Mouse (Mus musculus) A20 (cell line): ENCODE results near the gene Hoxb6.
A peak's percentile ranks its signal among the peaks of the same experiment; 100 is the strongest.

ENCODE experiments used
- DNase-seq: peaks from one replicate; pipeline ENCODE4 v3.0.0-alpha.2; 2011; ENCODE audit warnings: low read depth, low spot score

The Hoxb6 gene

DNA sequence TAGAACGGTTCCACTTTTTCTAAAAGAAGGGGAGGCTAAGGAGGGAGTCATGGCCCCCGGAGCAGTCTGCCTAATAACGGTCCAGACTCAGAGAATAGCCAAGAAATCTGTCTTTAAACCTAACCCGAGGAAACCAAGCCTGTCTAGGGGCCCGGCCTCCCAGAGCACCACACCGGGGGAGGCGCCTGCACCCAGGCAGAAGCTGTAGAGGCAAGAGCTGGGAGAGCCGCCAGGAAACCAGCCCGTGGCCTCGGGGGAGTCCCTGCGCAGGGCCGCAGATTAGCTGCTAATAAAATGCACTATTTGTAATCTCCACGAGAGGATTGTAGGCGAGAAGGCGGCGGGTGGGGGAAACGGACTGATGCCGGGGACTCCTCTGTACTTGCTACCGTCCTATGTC is 22.4 kb upstream of the Hoxb6 start:
- DNase-seq, result no peak

DNA sequence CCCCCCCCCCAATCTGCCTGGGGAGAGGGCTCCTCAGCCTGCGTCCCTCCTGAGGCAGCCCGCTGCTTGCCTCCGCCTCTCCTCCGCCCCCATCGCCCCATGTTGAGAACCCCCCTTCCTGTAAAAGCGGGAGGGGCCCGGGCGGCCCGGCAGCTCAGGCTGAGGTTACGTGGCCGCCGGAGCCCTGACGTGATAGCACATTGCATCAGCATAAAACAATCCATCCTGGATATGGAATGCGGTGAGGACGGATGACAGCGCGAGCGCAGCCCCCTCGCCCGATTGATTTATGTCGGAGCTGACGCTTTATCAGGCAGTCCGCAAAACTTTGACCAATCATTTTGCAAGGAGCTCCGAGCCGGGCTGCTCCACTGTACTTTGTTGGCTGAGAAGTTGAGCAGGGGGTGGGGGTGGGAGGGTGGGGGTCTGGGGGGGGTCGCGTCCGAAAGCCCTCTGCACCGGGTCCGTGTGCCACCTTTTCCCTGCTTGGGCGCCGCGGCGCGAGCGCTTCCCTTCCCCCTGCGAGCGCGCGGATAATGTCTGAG is 21.2 kb upstream of the Hoxb6 start, which contains the start of gene Hoxb9:
Gene Hoxb9, plus strand, starts transcription at position 462 of the 545 bp plus-strand sequence.
- no peak for DNase-seq

DNA sequence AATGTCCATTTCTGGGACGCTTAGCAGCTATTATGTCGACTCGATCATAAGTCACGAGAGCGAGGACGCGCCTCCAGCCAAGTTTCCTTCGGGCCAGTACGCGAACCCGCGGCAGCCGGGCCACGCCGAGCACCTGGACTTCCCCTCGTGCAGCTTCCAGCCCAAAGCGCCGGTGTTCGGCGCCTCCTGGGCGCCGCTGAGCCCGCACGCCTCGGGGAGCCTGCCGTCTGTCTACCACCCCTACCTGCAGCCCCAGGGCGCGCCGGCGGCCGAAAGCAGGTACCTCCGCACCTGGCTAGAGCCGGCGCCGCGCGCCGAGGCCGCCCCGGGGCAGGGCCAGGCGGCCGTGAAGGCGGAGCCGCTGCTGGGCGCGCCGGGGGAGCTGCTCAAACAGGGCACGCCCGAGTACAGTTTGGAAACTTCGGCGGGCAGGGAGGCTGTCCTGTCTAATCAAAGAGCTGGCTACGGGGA is 20.7 kb upstream of the Hoxb6 start:
- DNase-seq, result no peak

DNA sequence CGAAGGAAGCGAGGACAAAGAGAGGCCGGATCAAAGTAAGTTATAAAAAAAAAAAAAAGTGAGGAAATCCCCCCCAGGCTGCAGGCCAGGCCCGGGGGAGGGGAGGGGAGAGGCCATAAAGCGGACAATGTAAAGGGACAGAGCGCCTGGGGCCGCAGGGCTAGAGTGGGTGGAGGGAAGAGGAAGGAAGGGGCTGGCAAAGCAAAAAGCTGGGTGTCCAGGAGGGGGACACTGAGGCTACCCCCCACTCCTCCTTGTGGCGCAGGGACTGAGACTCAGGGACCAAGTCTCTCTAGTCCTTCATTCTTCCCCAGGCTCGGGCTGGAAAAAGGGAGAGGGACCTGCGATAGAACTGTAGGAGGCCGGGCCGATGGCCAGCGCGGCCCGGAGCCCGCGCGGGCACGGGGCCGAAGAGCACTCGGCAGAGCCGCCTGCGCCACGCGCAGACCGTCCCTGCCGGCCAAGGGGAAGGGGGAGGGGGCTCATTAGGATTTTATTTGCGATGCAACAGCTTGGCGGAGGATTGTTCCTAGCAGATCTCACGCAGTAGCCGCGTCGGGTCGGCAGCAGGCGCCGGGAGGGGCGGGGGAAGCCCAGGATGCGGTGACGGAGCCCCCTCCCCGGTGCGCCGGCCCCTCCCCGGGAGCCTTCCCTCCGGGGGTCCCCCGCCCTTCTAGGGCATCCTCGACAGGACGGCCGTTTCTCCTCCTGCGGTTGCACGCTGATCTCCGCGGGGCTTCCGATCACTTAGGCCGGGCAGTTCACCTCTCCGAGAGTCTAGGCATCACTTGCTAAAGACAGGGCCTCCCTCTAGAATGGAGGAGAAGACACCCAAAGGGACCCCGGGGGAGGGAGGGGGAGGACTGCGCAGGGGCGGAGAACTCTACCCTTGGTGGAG is 20.0 kb upstream of the Hoxb6 start:
- no peak for DNase-seq

DNA sequence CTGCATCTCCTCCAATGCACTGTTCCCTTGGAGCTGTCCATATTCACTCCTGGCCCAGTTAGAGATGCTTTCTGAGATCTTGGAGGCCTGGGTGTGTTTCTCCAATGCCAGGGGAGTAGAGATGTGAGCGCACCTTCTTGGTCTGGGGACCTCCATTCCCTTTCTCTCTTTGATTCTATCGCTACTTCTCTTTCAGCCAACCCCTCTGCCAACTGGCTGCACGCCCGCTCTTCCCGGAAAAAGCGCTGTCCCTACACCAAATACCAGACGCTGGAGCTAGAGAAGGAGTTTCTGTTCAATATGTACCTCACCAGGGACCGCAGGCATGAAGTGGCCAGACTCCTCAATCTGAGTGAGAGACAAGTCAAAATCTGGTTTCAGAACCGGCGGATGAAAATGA is 17.8 kb upstream of the Hoxb6 start:
- DNase-seq, result no peak

DNA sequence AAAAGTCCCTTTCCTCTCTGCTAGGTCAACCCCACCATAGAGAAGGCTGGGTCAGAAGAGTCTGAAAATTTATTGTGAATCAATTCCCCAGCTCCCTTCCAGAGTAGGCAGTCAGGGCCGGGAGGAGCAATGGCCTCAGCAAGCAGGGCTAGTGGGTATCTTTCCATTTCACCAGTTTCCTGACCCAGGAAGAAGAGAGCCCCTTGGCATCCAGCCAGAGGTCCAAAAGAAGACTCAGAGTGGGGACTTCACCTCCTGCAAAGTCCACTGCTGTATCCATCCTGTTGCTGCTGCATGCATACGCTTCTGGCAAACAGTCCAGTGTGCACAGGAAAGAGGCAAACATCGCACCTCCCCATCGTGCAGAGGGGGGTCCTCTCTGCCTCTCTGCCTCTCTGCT is 16.4 kb upstream of the Hoxb6 start:
- DNase-seq, result no peak

DNA sequence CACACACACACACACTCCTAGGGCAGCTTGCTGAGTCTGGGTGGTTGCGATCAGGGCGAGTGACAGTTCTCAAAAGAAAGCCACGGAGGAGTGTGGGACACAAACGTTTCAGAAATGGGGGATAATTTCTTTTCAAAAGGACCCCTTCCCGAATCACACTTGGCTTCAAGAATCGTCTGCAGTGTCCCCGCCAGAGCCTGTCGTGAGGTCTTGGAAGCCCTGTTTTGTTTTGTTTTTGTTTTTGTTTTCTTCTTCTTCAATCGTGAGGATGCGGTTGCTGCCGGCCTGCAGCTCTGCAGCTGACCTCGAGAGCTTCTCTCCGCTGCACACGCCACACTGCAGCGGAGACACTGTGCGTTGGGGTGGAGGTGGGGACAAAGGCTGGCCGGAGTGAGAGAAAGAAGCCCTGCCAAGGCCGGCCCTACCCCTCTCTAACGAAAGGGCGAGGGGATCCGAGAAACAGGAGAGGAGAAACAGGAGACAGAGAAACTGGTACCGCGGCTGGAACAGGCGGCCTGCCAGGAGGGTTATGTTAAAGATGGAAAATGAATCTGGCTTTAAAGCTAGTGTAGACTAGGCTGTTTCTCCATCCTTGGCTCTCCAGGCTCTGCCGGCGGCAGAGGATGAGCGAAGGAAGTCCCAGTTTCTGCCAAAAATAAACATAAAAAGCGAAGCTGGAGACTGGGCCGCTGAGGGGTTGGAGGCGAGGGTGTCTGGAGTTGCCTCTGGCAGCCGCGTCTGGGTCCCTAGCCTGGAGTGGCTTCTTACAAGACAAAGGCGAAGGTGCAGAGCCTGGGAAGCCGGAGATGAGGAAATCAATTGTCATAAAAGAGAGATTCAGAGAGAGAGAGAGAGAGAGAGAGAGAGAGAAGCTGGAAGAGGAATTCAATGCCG is 14.9 kb upstream of the Hoxb6 start:
- no peak for DNase-seq

DNA sequence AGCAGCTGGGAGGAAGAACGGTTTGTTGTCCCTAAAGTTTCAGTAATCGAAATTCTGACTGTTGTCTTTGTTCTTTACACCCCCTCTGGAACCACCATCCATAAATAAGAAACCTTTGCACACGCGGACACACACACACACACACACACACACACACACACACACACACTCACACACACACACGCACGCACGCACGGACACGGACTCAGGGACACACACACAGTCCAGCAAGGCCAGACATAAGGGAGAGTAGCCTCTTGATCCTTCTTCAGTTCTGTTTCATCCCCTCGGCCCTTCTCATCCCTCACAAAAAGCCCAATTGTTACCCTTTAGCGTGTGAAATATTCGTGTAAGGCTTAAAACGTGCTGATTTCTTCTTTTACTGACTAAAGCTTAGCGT is 14.0 kb upstream of the Hoxb6 start:
- no peak for DNase-seq

DNA sequence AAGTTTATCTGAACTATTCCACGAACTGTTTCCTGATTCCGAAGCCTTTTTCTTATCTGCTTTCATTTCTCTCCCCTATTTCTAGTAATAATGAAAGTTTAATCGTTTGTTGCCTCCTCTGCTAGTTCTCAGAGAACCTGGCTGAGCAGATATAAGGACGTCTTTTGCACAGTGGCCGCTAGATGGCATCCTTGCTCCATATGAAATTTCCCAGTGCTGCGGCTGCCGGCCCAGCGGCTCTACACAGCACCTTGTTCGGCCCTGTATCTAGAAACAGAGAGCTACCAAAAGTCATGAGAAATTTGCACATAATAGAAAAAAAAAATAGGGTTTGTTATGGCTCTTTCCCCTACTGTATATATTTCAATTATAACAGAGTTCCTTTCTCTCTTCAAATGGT is 13.5 kb upstream of the Hoxb6 start:
- DNase-seq, result peak; percentile 88

DNA sequence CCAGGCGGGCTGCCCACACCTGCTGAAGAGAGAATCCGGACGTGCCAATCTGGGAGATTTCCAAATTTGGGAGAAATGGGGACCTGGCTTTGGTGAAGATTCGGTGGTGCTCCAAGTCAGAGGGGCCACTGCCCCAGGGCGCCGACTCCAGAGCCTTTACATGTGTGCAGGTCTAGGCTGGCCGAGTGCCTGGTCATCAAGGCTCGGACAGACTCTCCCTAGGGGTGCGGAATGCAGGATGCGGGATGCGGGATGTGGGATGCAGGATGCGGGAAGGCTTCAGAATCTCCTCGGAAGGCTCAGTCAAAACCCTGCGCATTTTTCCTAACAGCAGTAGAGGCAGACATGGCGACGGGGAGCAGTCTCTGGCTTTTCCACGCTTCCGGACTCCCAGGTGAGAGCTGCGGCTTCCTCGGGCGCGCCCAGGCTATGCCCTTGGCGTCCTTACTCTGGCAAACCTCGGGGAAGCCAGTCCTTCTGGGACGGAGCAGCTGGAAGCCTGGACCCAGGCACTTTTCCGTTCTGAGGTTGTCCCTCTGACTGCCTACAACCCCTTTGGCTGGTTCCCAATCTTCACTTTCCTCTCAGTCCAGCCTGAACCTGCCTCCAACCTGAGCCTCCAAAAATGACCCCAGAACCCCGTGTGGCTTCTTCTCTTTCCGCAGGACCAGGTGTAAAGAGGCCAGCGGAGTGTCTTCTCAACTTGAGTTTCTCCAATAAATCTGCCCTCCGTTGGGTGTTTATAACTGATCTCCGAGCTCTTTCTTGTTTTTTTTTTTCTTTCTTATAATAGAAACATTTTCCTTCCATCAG is 12.6 kb upstream of the Hoxb6 start:
- no peak for DNase-seq

DNA sequence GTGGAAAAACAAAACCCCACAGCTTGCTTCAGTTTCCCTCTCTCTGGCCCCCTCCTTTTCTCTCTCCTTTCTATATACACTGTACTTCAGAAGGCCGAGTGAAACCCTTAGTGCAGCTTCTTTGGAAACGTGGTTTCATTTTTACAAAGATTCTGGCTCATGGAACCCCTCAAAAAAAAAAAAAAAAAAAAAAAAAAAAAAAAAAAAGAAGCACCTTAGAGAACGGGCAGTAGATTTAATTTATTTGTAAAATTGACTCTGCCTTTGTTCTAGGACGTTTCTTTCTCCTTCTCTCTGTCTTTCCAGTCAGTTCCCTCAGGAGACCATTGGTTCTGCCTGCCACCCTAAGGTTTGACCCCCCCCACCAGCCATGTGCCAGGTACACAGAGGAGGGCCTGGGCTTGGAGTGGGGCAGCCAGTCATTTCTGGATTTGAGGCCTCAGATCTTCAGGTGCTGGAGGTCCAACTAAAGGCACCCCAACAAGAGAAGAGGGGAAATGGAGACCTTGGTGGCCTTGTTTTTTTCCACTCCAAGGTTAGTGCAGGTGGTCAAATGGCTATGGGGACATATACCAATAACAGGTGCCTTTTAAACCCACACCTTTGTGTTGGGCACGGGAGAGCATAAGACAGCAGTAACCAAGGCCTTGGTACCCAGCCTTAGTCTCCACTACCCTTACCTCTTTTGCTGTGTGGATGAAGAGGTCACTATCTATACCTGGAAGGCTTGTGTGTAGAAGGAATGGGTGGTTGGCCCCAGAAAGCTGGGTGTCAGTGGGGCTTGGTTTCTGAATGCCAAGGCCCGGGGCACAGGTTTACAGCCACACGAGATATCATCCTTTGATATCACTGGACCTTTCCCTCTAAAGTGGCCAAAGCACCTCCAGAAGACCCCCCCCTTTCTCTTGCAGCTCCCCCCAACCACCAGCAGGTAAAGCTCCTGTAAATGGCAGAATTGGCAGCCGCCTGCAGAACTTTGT is 11.6 kb upstream of the Hoxb6 start:
- DNase-seq, result no peak

DNA sequence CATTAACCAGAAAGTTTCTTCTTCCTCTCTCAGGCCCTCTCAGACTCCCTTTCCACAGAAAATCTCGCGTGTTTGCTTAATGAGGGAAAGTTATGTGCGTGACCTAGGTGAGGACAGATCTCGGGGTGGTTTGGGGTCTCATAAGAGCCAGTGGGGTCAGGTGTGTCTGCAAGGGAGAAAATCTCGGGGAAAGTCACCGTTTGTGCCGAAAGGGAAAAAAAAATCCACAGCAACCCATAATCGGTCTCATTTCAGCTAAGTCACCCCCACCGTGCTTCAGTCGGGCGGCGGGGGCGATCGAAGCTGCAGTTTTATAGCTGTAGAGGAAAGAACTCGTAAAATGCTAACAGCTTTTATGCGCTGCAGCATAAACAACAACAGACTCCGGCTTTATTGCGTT is 10.9 kb upstream of the Hoxb6 start:
- DNase-seq, result no peak

DNA sequence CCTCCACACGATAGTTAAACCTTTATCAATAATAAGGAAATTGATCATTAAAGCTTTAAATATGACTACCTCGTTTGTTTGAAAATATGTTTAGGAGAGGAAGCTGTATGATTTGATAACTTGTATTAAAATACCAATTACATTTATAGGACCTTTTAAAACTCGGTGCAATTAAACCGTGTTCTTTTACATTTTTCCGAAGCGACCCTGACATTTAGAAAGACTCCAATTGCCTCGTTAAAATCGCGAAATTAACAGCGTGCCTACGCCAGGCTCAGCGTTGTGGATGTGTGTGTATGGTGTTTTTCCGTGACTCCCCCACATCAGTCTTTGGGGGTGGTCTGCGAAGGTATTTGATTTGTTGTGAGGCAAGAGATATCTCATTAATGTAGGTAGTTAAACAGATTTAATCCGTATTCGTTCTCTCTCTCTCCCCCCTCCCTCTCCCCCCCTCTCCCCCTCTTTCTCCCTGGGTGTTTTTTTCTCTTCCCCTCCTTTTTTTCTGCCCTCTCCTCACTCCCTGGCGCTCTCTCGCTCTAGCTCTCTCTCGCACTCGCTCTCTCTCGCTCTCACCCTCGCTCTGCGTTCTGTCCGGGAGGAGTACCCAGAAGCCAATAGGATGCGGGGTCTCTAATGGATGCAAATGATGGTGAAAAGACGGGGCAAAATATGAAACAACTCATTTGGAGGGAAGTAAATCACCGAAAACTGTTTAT is 10.3 kb upstream of the Hoxb6 start, which contains the start of gene Hoxb8:
Gene Hoxb8, plus strand, starts transcription at position 51 of the 716 bp plus-strand sequence.
- no peak for DNase-seq

DNA sequence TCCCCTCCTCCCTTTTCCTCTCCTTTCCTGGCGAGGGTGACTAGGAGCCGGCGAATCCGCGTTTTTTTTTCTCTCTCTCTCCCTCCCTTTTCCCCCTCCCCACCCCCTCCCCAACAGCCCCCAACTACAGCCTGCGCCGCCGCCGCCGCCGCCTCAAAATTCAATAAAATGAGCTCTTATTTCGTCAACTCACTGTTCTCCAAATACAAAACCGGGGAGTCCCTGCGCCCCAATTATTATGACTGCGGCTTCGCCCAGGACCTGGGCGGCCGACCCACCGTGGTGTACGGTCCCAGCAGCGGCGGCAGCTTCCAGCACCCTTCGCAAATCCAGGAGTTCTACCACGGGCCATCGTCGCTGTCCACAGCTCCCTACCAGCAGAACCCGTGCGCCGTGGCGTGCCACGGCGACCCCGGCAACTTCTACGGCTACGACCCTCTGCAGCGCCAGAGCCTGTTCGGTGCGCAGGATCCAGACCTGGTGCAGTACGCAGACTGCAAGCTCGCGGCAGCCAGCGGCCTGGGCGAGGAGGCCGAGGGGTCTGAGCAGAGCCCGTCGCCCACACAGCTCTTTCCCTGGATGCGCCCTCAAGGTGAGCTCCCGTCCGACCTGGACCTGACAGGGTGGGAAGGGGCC is 9.4 kb upstream of the Hoxb6 start:
- DNase-seq, result no peak

DNA sequence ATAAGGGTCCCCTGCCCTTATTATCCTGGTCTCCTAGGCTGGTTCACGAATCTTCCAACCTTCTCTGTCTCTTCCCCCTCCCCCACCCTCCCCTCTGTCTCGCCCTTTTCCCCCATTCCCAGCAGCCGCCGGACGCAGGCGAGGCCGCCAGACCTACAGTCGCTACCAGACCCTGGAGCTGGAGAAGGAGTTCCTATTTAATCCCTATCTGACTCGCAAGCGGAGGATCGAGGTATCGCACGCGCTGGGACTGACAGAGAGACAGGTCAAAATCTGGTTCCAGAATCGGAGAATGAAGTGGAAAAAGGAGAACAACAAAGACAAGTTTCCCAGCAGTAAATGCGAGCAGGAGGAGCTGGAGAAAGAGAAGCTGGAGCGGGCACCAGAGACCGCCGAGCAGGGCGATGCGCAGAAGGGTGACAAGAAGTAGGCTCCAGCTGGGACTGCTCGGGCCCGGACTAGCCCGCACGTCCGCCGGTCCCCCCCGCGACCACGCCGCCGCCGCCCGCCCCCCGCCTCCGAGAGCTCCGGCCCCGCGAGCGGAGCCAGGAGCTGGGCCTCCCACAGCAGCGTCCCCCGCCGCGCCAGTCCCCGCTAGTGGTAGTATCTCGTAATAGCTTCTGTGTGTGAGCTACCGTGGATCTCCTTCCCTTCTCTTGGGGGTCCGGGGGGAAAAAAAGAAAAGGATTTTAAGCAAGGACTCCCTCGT is 8.1 kb upstream of the Hoxb6 start:
- peak; percentile 78 for DNase-seq

DNA sequence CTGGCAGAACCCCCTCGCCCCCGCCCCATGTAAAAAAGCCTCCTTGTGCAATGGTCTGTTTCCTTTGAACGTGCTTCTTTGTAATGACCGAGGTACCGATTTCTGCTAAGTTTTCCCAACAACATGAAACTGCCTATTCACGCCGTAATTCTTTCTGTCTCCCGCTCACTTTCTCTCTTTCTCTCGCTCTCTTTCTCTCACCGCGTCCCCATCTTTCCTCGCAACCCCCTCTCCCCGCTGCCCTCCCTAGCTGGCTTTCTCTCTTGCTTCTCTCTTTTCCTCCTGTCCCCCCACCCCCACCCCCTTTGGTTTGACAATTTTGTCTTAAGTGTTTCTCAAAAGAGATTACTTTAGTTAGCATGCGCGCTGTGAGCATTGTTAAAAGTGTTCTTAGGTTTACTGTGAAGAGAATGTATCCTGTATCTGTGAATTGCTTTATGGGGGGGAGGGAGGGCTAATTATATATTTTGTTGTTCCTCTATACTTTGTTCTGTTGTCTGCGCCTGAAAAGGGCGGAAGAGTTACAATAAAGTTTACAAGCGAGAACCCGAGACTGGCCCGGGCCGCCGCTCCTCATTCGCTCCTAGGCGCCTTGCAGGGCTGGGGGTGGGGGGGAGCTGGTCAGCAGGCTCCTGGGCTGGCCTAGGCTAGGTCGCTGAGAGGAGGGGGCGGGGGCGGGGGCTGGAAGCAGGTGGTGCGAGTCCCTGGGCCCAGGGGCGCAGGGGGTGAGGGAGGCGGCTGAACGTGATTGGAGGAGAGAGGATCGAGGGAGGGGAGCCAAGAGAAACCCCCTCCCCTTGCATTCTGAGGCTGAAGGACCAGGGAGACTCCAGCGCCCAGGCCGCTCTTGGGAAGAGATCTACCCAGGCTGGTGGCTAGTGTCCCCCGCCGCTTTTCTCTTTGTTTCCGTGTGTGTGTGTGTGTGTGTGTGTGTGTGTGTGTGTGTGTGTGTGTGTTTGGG is 7.2 kb upstream of the Hoxb6 start:
- peak; percentile 76 for DNase-seq
